Mouse (Mus musculus) forebrain, embryonic 14.5 days (tissue): Measurements from ENCODE around the gene Sptan1. TPM values are rescaled to one million over a fixed set of nuclear protein-coding genes. Genes with fewer than 3 reads are reported as not detected.

Experiments used
- ATAC-seq: fragments of 200-750 bp; cut with Nextera tagmentation; 2 replicates; pipeline ENCODE4 v1.8.0; 2017; ENCODE audit warnings: mild to moderate bottlenecking, moderate library complexity
- DNase-seq: peaks from one replicate; pipeline ENCODE4 v3.0.0-alpha.2; 2015; ENCODE audit warnings: low spot score
- H3K27ac ChIP-seq: fragments of 300-500 bp; sonication (generic); 2 replicates; pipeline ENCODE4 v1.5.1; 2014; ENCODE audit warnings: low read depth, mild to moderate bottlenecking, control low read depth, low read length, moderate library complexity
- H3K27me3 ChIP-seq: fragments of 300-500 bp; sonication (generic); replicated peaks from 2 replicates; pipeline ENCODE4 v1.6.1; 2014; ENCODE audit warnings: low read length, control low read depth, mixed read lengths; ENCODE audit not compliant: control insufficient read depth, insufficient read depth
- H3K36me3 ChIP-seq: fragments of 300-500 bp; sonication (generic); 2 replicates; pipeline ENCODE4 v1.6.1; 2014; ENCODE audit warnings: low read length, control low read depth; ENCODE audit not compliant: control insufficient read depth, insufficient read depth
- H3K4me1 ChIP-seq: fragments of 300-500 bp; sonication (generic); 2 replicates; pipeline ENCODE4 v1.6.1; 2014; ENCODE audit warnings: antibody characterized with exemption, low read length, control low read depth; ENCODE audit not compliant: control insufficient read depth, insufficient read depth
- H3K4me2 ChIP-seq: fragments of 300-500 bp; sonication (generic); 2 replicates; pipeline ENCODE4 v1.6.1; 2014; ENCODE audit warnings: mild to moderate bottlenecking, control low read depth, low read length
- H3K4me3 ChIP-seq: fragments of 300-500 bp; sonication (generic); 2 replicates; pipeline ENCODE4 v1.5.1; 2014; ENCODE audit warnings: low read depth, low read length, control low read depth
- H3K9ac ChIP-seq: fragments of 300-500 bp; sonication (generic); 2 replicates; pipeline ENCODE4 v1.6.1; 2014; ENCODE audit warnings: mild to moderate bottlenecking, low read length, control low read depth, moderate library complexity
- H3K9me3 ChIP-seq: fragments of 300-500 bp; sonication (generic); replicated peaks from 2 replicates; pipeline ENCODE4 v1.6.1; 2016; ENCODE audit warnings: low read length, control low read depth, mixed read lengths; ENCODE audit not compliant: control insufficient read depth
- WGBS: fragments of 180-500 bp; shearing (Covaris S2); extraction: QIAGEN DNeasy Blood & Tissue Kit; methylation state at CpG from one replicate; pipeline ENCODE4 v1.1.7; 2014; 5-methylcytosine and 5-hydroxymethylcytosine counted together
- polyA plus RNA-seq: library from polyadenylated mRNA; unstranded; fragments of >200 nt; fragmentation: Nextera tagmentation; extraction: Ambion mirVana; gene quantifications from 2 replicates; pipeline ENCODE4 v1.2.1, GENCODE M21; 2014

Gene Sptan1
- polyA plus RNA-seq, 1 experiment from 2014 or later, result 310 TPM

- peak; percentile 47 for DNase-seq
- Histone ChIP-seq H3K4me1 (peaks cover 36% of the 10 kb centered on the region), H3K4me2 (no peak overlapping the region), H3K27me3 (no peaks in the 10 kb centered on the region), H3K4me3 (no peak overlapping the region), H3K27ac (no peak overlapping the region), H3K9ac (no peak overlapping the region), H3K9me3 (no peaks in the 10 kb centered on the region), H3K36me3 (peaks cover 44% of the 10 kb centered on the region)
- WGBS, result 76% methylated on average over 9 of the region's 9 CpGs
- ATAC-seq, result no peak
Measured at GRCm38 (mm10) chr2:29971838-29972635, 6.7 kb downstream of the Sptan1 start.

- Histone ChIP-seq H3K9ac (no peak overlapping the region), H3K27ac (no peak overlapping the region), H3K4me2 (no peak overlapping the region), H3K27me3 (no peaks in the 10 kb centered on the region), H3K36me3 (peaks cover 42% of the 10 kb centered on the region), H3K9me3 (no peaks in the 10 kb centered on the region), H3K4me1 (peaks cover 21% of the 10 kb centered on the region), H3K4me3 (no peak overlapping the region)
- WGBS, result 19% methylated on average over 2 of the region's 2 CpGs
- DNase-seq (peak; percentile 5), ATAC-seq (no peak)
Measured at GRCm38 (mm10) chr2:29973525-29973924, 8.2 kb downstream of the Sptan1 start.

GRCm38 (mm10) chr2:29977307-29977706 lies 11.9 kb downstream of the Sptan1 start:
- Histone ChIP-seq H3K4me3 (no peak overlapping the region), H3K9ac (no peak overlapping the region), H3K9me3 (no peaks in the 10 kb centered on the region), H3K4me1 (peaks cover 2% of the 10 kb centered on the region), H3K36me3 (peaks cover 59% of the 10 kb centered on the region), H3K27ac (no peak overlapping the region), H3K4me2 (no peak overlapping the region), H3K27me3 (no peaks in the 10 kb centered on the region)
- DNase-seq (peak; percentile 78), ATAC-seq (no peak)

- DNase-seq (no peak), ATAC-seq (no peak)
- Histone ChIP-seq H3K27me3 (no peaks in the 10 kb centered on the region), H3K4me3 (no peak overlapping the region), H3K36me3 (peaks cover 85% of the 10 kb centered on the region), H3K4me1 (no peaks in the 10 kb centered on the region), H3K9ac (no peak overlapping the region), H3K4me2 (no peak overlapping the region), H3K27ac (no peak overlapping the region), H3K9me3 (no peaks in the 10 kb centered on the region)
- WGBS, result 100% methylated on average over 1 of the region's 1 CpGs
Measured at GRCm38 (mm10) chr2:29980661-29981060, 15.3 kb downstream of the Sptan1 start.

- Histone ChIP-seq H3K4me3 (no peak overlapping the region), H3K9ac (no peak overlapping the region), H3K4me1 (no peaks in the 10 kb centered on the region), H3K4me2 (no peak overlapping the region), H3K27me3 (no peaks in the 10 kb centered on the region), H3K36me3 (peaks cover 100% of the 10 kb centered on the region), H3K9me3 (no peaks in the 10 kb centered on the region), H3K27ac (no peak overlapping the region)
- no peak for DNase-seq
- ATAC-seq, result no peak
- 43% methylated on average over 2 of the region's 2 CpGs for WGBS
Measured at GRCm38 (mm10) chr2:29991962-29992361, 26.6 kb downstream of the Sptan1 start.

- H3K4me1 ChIP-seq, result no peaks in the 10 kb centered on the region
- peaks cover 98% of the 10 kb centered on the region for H3K36me3 ChIP-seq
- H3K9ac ChIP-seq, result no peak overlapping the region
- ATAC-seq (no peak), DNase-seq (no peak)
- no peaks in the 10 kb centered on the region for H3K27me3 ChIP-seq
- no peak overlapping the region for H3K4me3 ChIP-seq
- no peaks in the 10 kb centered on the region for H3K9me3 ChIP-seq
- no peak overlapping the region for H3K27ac ChIP-seq
- 75% methylated on average over 1 of the region's 1 CpGs for WGBS
- H3K4me2 ChIP-seq, result no peak overlapping the region
Measured at GRCm38 (mm10) chr2:30009101-30009500, 43.7 kb downstream of the Sptan1 start.

- Histone ChIP-seq H3K27ac (no peak overlapping the region), H3K27me3 (no peaks in the 10 kb centered on the region), H3K4me3 (no peak overlapping the region), H3K9me3 (no peaks in the 10 kb centered on the region), H3K9ac (no peak overlapping the region), H3K4me2 (no peak overlapping the region), H3K4me1 (no peaks in the 10 kb centered on the region), H3K36me3 (peaks cover 99% of the 10 kb centered on the region)
- 79% methylated on average over 8 of the region's 8 CpGs for WGBS
- ATAC-seq (no peak), DNase-seq (peak; percentile 46)
Measured at GRCm38 (mm10) chr2:30010840-30011281, 45.5 kb downstream of the Sptan1 start.

- WGBS, result 89% methylated on average over 11 of the region's 11 CpGs
Measured at GRCm38 (mm10) chr2:30014326-30014966, 49.1 kb downstream of the Sptan1 start.

GRCm38 (mm10) chr2:30025454-30025853 lies 60.1 kb downstream of the Sptan1 start:
- DNase-seq, result no peak
- no peak for ATAC-seq
- H3K4me1 ChIP-seq, result no peaks in the 10 kb centered on the region

More at GRCm38 (mm10) chr2:30014326-30014966, 49.1 kb downstream of the Sptan1 start:
- no peak overlapping the region for H3K9ac ChIP-seq
- no peak overlapping the region for H3K4me3 ChIP-seq
- ATAC-seq (no peak), DNase-seq (no peak)
- H3K36me3 ChIP-seq, result peaks cover 98% of the 10 kb centered on the region
- no peak overlapping the region for H3K27ac ChIP-seq
- H3K27me3 ChIP-seq, result no peaks in the 10 kb centered on the region
- no peak overlapping the region for H3K4me2 ChIP-seq
- no peaks in the 10 kb centered on the region for H3K4me1 ChIP-seq
- no peaks in the 10 kb centered on the region for H3K9me3 ChIP-seq

More at GRCm38 (mm10) chr2:30025454-30025853, 60.1 kb downstream of the Sptan1 start:
- H3K9ac ChIP-seq, result no peak overlapping the region
- peaks cover 100% of the 10 kb centered on the region for H3K36me3 ChIP-seq
- no peaks in the 10 kb centered on the region for H3K27me3 ChIP-seq
- H3K27ac ChIP-seq, result no peak overlapping the region
- H3K9me3 ChIP-seq, result no peaks in the 10 kb centered on the region
- WGBS, result 85% methylated on average over 4 of the region's 4 CpGs
- no peak overlapping the region for H3K4me2 ChIP-seq
- no peak overlapping the region for H3K4me3 ChIP-seq
